Mouse (Mus musculus) liver, embryonic 13.5 days (tissue): ENCODE measurements around the gene Gm15557. TPM values are rescaled to one million over a fixed set of nuclear protein-coding genes. Genes with fewer than 3 reads are reported as not detected.
A peak's percentile ranks its signal among the peaks of the same experiment; 100 is the strongest.
"Not testable (repeated sequence)": the region's sequence is repeated elsewhere in the genome, so short reads cannot be mapped to it uniquely, and the experiment has no call there.

Experiments
- ATAC-seq: fragments of 200-750 bp; cut with Nextera tagmentation; 2 replicates; pipeline ENCODE4 v1.8.0; 2017; ENCODE audit warnings: low read depth, mild to moderate bottlenecking, moderate number of reproducible peaks, moderate library complexity
- DNase-seq: peaks from one replicate; pipeline ENCODE4 v3.0.0; 2022
- H3K27ac ChIP-seq: fragments of 300-500 bp; sonication (generic); 2 replicates; pipeline ENCODE4 v1.5.1; 2015; ENCODE audit warnings: moderate library complexity, mild to moderate bottlenecking, inconsistent platforms
- H3K27me3 ChIP-seq: fragments of 300-500 bp; sonication (generic); 2 replicates; pipeline ENCODE4 v1.6.1; 2015; ENCODE audit warnings: mild to moderate bottlenecking, inconsistent platforms
- H3K36me3 ChIP-seq: fragments of 300-500 bp; sonication (generic); 2 replicates; pipeline ENCODE4 v1.6.1; 2015; ENCODE audit warnings: mild to moderate bottlenecking, inconsistent platforms
- H3K4me1 ChIP-seq: fragments of 300-500 bp; sonication (generic); replicated peaks from 2 replicates; pipeline ENCODE4 v1.6.1; 2015; ENCODE audit warnings: inconsistent platforms
- H3K4me2 ChIP-seq: fragments of 300-500 bp; sonication (generic); 2 replicates; pipeline ENCODE4 v1.6.1; 2015; ENCODE audit warnings: inconsistent platforms, mild to moderate bottlenecking, moderate library complexity
- H3K4me3 ChIP-seq: fragments of 300-500 bp; sonication (generic); replicated peaks from 2 replicates; pipeline ENCODE4 v1.5.1; 2015; ENCODE audit warnings: mild to moderate bottlenecking, inconsistent platforms
- H3K9ac ChIP-seq: fragments of 300-500 bp; sonication (generic); 2 replicates; pipeline ENCODE4 v1.6.1; 2015; ENCODE audit warnings: mild to moderate bottlenecking, inconsistent platforms
- H3K9me3 ChIP-seq: fragments of 300-500 bp; sonication (generic); replicated peaks from 2 replicates; pipeline ENCODE4 v1.6.1; 2016; ENCODE audit warnings: inconsistent platforms
- WGBS: fragments of 180-500 bp; shearing (Covaris S2); methylation state at CpG from one replicate; pipeline ENCODE4 v1.1.7; 2015; ENCODE audit not compliant: insufficient replicate concordance; 5-methylcytosine and 5-hydroxymethylcytosine counted together
- polyA plus RNA-seq: library from polyadenylated mRNA; unstranded; fragments of >200 nt; fragmentation: Nextera tagmentation; extraction: Ambion mirVana; gene quantifications from 2 replicates; pipeline ENCODE4 v1.2.1, GENCODE M21; 2015

The Gm15557 gene
- polyA plus RNA-seq: not detected in 2 replicates

DNA sequence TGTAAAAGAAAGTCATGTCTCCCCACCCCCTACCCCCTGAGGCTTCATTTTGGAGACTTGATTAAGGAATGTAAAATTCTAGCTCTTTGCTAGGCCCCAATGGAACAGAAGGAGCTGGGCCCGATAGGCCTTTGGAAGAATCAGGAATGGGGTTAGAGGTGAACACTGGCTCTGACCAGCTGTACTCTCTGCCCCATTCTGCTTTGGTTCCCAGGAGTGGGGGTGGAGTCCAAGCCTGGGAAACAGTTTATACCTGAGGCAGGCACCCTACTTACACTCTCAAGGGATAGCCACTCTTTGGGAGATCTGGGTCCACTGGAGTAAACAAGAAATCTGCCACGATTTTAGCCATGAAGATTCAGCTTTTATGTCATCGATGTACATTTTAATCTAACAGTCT is at the start of gene Gm15557:
TSS of gene Gm15557 (plus strand) at position 48 of the 400 bp plus-strand sequence.
- Histone ChIP-seq H3K36me3 (no peaks in the 10 kb centered on the region), H3K9me3 (no peaks in the 10 kb centered on the region), H3K4me2 (no peak within 1 kb of the TSS), H3K27me3 (no peaks in the 10 kb centered on the region), H3K4me1 (no peaks in the 10 kb centered on the region), H3K4me3 (no peak within 1 kb of the TSS), H3K27ac (no peak within 1 kb of the TSS), H3K9ac (no peak within 1 kb of the TSS)
- ATAC-seq: no peak
- 71% methylated on average over 3 of the region's 3 CpGs for WGBS
- DNase-seq: no peak

DNA sequence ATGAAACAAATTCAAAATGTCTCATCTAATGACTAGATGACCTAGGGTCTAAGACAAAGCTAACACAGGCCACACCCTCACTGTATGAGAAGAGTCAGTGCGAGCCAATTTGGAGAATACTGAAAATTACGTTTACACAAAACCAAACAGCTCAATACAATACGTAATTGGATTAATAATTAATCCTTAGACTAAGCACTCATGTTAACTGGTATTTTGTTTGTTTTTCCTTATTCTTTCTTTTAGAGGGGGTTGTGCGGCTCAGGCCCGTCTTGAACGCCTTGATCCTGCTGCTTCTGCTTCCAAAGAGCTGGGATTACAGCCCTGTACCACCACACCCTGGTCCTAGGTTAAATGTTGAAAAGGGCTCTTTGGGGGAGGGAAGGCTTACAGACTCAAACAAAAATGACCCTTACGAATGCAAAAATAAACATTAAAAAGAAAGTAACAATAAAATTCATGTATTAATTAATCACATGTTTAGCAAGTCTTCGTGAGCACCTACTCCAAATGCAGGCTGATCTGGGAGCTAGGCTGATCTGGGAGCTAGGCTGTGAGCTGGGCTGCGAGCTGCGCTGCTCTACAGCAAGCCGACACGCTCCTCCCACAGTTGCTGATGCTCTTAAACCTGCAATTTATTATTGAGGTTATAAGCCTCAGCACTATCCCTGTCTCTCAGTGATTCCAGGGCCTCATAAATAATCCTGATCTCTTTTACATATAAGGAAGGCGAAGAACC is 46.1 kb upstream of the Gm15557 start:
- Histone ChIP-seq H3K9me3 (no peaks in the 10 kb centered on the region), H3K36me3 (peaks cover 35% of the 10 kb centered on the region), H3K27me3 (no peaks in the 10 kb centered on the region), H3K4me3 (no peak overlapping the region), H3K27ac (peak overlapping the region; percentile 23; the same call in 1 of the 2 replicates), H3K4me2 (peak overlapping the region; percentile 14; the same call in 1 of the 2 replicates), H3K9ac (no peak overlapping the region), H3K4me1 (peaks cover 7% of the 10 kb centered on the region; the same call in 1 of the 2 replicates)
- no peak for DNase-seq
- peak; percentile 57; the same call in 1 of the 2 replicates for ATAC-seq
- 77% methylated on average over 13 of the region's 13 CpGs for WGBS

DNA sequence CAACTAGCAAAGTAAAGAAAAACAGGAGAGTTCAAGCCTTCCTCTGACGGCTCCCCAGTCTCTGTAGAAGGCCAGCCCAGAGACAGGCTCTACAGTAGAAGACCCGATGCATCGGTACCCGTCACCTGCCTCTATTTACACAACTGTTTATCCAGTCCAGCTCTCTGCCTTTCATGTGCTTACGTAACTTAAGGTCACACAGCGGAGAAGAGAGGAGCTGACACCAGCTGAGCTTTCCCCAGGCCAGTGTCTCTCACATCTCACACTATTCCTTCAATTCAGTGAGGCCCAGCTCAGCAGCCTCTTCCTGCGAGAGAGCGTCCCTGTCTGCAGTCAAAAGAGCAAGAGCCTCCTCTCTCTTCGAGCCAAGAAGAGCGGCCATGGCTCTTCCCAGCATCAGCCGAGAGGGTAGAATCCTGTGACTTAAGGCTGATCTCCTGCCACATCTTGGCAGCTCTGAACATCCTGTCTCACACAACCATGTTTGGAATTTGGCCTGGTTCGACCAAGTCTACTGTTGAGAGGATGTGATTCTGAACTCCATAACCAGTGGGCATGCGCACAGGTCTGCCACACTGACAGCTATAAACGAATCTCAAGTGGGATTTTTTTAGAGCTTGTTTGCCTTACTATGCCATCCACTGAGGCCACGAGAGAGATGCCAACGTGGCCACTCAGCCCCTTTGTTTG is 45.3 kb upstream of the Gm15557 start:
- WGBS: 84% methylated on average over 16 of the region's 16 CpGs
- ATAC-seq: peak; percentile 75
- no peak overlapping the region; the same call in 1 of the 2 replicates for H3K27ac ChIP-seq

DNA sequence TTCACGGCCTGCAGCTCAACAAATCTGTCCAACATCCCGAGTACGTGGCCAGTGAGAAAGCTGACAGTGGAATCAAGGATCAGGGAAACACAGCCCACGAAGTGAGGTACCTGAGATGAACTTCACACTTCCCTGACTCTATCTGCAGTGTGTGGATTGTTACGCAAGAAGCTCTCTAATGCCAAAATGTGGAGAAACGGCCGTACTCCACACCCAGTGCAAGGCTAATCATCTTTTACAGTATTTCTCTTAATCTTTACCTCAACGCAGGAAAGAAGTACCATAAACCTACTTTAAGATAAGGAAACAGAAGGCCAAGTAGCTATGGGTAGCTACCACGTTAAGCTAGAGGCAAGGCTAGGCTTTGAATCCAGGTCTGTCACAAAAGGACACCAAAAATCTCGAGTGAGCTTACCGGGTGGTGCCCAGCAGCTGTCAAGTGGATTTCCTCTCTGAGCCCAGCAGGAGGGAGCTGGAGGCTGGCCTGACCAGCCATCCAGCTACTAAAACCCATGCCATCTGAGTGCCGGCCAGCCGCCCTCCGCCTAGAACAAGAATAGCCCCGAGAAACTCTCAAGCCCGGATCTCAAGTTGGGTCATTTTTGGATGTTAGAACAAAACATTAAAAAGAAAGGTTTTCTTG is 37.4 kb upstream of the Gm15557 start:
- WGBS: 67% methylated on average over 16 of the region's 16 CpGs
- Histone ChIP-seq H3K27ac (no peak overlapping the region), H3K27me3 (no peaks in the 10 kb centered on the region), H3K4me1 (peaks cover 11% of the 10 kb centered on the region; the same call in 1 of the 2 replicates), H3K4me3 (no peak overlapping the region), H3K36me3 (peaks cover 51% of the 10 kb centered on the region), H3K9me3 (no peaks in the 10 kb centered on the region), H3K9ac (no peak overlapping the region), H3K4me2 (no peak overlapping the region)
- DNase-seq (no peak), ATAC-seq (no peak)

More for the DNA sequence above, 45.3 kb upstream of the Gm15557 start:
- peaks cover 7% of the 10 kb centered on the region; the same call in 1 of the 2 replicates for H3K4me1 ChIP-seq
- peaks cover 42% of the 10 kb centered on the region for H3K36me3 ChIP-seq
- H3K4me3 ChIP-seq: no peak overlapping the region
- DNase-seq: no peak
- H3K27me3 ChIP-seq: no peaks in the 10 kb centered on the region
- H3K9me3 ChIP-seq: no peaks in the 10 kb centered on the region
- no peak overlapping the region for H3K9ac ChIP-seq
- H3K4me2 ChIP-seq: no peak overlapping the region

DNA sequence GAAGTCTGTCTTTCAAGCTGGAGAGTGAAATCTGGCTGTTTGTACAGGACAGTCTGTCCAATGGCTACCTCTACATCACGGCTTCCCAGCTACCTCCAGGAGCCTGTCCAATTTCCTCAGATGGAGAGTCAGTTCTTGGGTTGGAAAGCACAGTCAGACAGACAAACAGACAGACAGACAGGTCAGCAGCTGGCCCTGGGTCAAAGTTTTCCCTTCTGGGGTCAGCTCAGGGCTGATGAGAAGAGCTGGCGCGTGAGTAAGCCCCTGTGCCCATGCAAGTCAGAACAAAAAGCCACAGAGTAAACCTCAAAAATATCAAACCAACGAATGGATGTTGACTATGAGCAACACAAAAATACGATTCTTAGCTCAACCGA is 36.9 kb upstream of the Gm15557 start:
- Histone ChIP-seq H3K4me3 (no peak overlapping the region), H3K36me3 (peaks cover 49% of the 10 kb centered on the region), H3K9me3 (no peaks in the 10 kb centered on the region), H3K27ac (no peak overlapping the region), H3K4me2 (no peak overlapping the region), H3K9ac (no peak overlapping the region), H3K4me1 (peaks cover 11% of the 10 kb centered on the region; the same call in 1 of the 2 replicates), H3K27me3 (no peaks in the 10 kb centered on the region)
- DNase-seq: no peak
- ATAC-seq: no peak
- 74% methylated on average over 6 of the region's 6 CpGs for WGBS

DNA sequence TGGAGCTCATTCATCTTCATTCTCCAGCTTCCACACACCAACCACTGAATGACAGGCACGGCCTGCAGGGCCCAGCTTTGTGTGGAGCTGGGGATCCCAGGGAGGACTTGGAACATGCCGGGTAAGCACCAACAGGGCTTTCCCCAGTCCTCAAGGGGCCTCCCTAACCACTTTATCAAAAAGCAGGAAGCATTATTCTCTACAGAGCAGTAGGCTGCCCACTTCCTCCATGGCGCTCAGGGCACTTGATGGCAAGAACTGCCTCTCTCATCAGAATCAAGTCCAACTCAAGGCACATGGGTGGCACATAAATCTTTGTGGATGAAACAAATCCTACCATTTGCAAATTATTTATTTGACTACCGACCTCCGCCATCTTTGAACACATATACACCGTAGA is 25.8 kb upstream of the Gm15557 start:
- ATAC-seq (no peak), DNase-seq (no peak)
- H3K27ac ChIP-seq: no peak overlapping the region
- whole genome bisulfite sequencing: 68% methylated on average over 6 of the region's 6 CpGs
- H3K9me3 ChIP-seq: no peaks in the 10 kb centered on the region
- H3K36me3 ChIP-seq: peaks cover 58% of the 10 kb centered on the region
- H3K4me1 ChIP-seq: 0 out of 2 replicates have a peak, but pooled peaks cover 3% of the 10 kb centered on the region
- no peak overlapping the region for H3K9ac ChIP-seq
- no peak overlapping the region for H3K4me2 ChIP-seq
- no peaks in the 10 kb centered on the region for H3K27me3 ChIP-seq
- no peak overlapping the region for H3K4me3 ChIP-seq

DNA sequence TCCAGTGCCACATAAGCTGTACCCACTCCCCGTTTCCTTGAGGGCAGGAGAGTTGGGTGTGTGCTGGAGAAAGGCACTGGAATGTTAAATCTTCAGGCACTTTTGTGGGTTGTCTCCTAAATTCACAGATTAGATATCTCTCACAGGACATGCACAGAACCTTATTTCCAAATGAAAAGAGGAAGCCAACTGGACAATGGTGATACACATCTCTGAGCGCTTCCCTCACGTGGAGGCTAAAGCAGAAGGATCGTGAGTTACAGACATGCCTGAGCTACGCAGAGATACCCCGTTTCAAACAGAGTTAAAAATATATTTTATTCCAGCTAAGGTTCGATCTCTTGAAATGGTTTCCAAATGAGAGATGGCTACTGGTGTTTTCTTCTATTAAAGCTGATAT is 17.4 kb upstream of the Gm15557 start:
- Histone ChIP-seq H3K4me2 (no peak overlapping the region), H3K4me1 (peaks cover 7% of the 10 kb centered on the region), H3K4me3 (no peak overlapping the region), H3K9me3 (no peaks in the 10 kb centered on the region), H3K27ac (no peak overlapping the region; the same call in 1 of the 2 replicates), H3K27me3 (no peaks in the 10 kb centered on the region), H3K36me3 (peaks cover 29% of the 10 kb centered on the region), H3K9ac (no peak overlapping the region)
- DNase-seq (no peak), ATAC-seq (no peak)
- 52% methylated on average over 7 of the region's 7 CpGs for WGBS

DNA sequence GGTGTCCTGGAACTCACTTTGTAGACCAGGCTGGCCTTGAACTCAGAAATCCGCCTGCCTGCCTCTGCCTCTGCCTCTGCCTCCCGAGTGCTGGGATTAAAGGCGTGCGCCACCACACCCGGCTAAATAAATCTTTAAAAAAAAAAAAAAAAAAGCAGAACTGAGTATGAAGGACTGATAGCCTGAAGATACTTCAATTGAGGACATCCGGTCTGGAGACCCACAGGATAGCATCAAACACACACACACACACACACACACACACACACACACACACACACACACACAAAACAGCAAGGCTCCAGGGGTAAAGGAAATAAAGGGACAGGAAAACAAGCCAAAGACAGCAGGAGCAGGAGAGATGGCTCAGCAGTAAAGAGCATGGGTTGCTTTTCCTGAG is 15.3 kb upstream of the Gm15557 start:
- not testable (repeated sequence) for H3K4me2 ChIP-seq, H3K9ac ChIP-seq, H3K9me3 ChIP-seq, ATAC-seq, DNase-seq, H3K4me3 ChIP-seq, H3K27me3 ChIP-seq, H3K27ac ChIP-seq
- H3K4me1 ChIP-seq: peaks cover 23% of the 10 kb centered on the region
- peaks cover 20% of the 10 kb centered on the region for H3K36me3 ChIP-seq
- WGBS: 56% methylated on average over 6 of the region's 6 CpGs

DNA sequence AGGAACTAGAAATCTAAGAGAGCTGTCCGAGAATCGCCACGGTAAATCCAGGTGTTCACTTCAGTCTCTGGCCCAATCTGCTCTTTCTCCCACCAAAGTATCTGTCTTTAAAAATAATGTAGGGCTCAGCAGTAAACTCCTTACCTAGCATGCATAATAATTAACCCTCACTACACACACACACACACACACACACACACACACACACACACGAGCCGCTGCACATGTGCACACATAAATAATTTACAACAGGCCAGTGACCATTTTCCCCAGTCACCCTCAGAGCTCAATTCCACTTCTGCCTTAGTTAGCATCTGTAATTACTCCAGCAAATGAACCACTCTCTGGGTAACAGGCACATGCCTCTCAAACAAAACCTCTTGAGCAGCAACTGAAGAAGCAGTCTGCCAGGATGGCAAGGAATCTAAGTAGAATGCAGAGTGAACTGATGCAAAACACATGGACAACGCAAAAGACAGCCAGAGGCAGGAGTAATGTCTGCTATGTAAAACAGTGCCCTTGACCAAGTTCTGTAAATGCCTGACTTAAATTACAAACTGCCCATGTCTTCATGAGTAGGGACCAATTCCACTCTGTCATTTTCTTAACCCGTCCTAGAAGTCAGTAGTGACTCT is 11.7 kb upstream of the Gm15557 start:
- no peak for DNase-seq
- no peak for ATAC-seq
- Histone ChIP-seq H3K9me3 (no peaks in the 10 kb centered on the region), H3K9ac (peak overlapping the region; percentile 78), H3K27me3 (no peaks in the 10 kb centered on the region), H3K4me3 (peak overlapping the region; percentile 75), H3K4me1 (peaks cover 32% of the 10 kb centered on the region), H3K36me3 (peaks cover 12% of the 10 kb centered on the region; the same call in 1 of the 2 replicates), H3K27ac (no peak overlapping the region), H3K4me2 (peak overlapping the region; percentile 80)
- WGBS: 53% methylated on average over 7 of the region's 7 CpGs

DNA sequence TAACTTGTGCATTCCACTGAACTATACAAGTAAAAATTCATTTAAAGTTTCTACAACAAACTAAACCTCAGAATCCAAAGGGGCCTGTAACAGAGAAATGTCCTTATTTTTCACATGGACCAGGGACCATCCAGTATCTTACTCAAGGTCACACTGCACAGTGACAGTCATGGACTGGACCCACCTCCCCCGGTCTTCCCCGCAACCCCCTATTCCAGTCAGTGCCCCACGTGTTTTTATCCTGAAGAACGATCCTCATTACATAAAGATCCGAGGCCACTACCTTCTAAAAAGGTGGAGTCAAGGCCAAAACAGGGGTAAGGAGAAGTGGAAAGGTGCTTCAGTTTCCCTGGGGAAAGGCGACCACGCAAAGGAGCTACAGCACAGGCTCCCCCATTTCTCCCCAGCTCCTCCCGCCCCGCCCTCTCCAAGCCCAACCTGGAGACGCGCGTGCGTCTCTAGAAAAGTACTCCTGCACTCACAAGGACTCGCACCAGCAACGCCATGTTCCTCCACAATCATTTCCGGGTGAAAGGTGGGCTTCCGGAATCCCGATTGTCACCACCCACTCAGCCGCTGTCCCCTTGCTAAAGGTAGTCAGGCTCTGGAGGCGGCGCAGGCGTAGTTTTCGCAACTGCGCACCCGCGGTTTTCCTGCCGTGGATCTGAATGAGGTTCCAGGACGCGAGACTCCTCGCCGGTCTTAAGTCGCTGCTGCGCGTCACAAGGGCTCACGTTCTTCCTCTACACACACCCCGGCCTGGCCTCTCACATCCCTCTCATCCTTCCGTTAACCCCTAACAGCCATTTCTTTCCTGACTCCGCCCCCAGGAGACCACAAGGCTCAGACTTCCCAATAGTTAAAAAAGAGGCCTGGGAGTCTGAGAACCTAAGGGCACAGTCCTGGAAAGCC is 10.7 kb upstream of the Gm15557 start, which contains the start of gene Uqcc1:
TSS of gene Uqcc1 (minus strand) at position 780 of the 912 bp plus-strand sequence.
- Histone ChIP-seq H3K4me3 (peak within 1 kb of the TSS; percentile 75), H3K27me3 (no peaks in the 10 kb centered on the region), H3K27ac (peak within 1 kb of the TSS; percentile 81), H3K4me2 (peak within 1 kb of the TSS; percentile 80), H3K36me3 (peaks cover 3% of the 10 kb centered on the region; the same call in 1 of the 2 replicates), H3K4me1 (peaks cover 32% of the 10 kb centered on the region), H3K9me3 (no peaks in the 10 kb centered on the region), H3K9ac (peak within 1 kb of the TSS; percentile 78)
- WGBS: under 1% methylated on average over 38 of the region's 38 CpGs
- ATAC-seq: peak; percentile 91
- peak; percentile 89 for DNase-seq
